Mouse (Mus musculus) lung, embryonic 14.5 days (tissue): ENCODE data around the gene Arhgef28. TPM values are rescaled to one million over a fixed set of nuclear protein-coding genes. Genes with fewer than 3 reads are reported as not detected.

Experiments
- ATAC-seq: fragments of 200-750 bp; cut with Nextera tagmentation; 2 replicates; pipeline ENCODE4 v1.8.0; 2017; ENCODE audit warnings: mild to moderate bottlenecking, moderate TSS enrichment, moderate library complexity; ENCODE audit not compliant: insufficient read depth
- DNase-seq: peaks from one replicate; pipeline ENCODE4 v3.0.0-alpha.2; 2015
- H3K27ac ChIP-seq: fragments of 300-500 bp; sonication (generic); 2 replicates; pipeline ENCODE4 v1.5.1; 2014; ENCODE audit warnings: low read depth, mild to moderate bottlenecking, moderate library complexity
- H3K27me3 ChIP-seq: fragments of 300-500 bp; sonication (generic); 2 replicates; pipeline ENCODE4 v1.6.1; 2014; ENCODE audit warnings: low read length, control low read depth; ENCODE audit not compliant: insufficient read depth
- H3K36me3 ChIP-seq: fragments of 300-500 bp; sonication (generic); 2 replicates; pipeline ENCODE4 v1.6.1; 2014; ENCODE audit warnings: control low read depth; ENCODE audit not compliant: insufficient read depth
- H3K4me1 ChIP-seq: fragments of 300-500 bp; sonication (generic); 2 replicates; pipeline ENCODE4 v1.6.1; 2014; ENCODE audit warnings: antibody characterized with exemption, control low read depth; ENCODE audit not compliant: insufficient read depth
- H3K4me2 ChIP-seq: fragments of 300-500 bp; sonication (generic); 2 replicates; pipeline ENCODE4 v1.6.1; 2014; ENCODE audit warnings: mild to moderate bottlenecking
- H3K4me3 ChIP-seq: fragments of 300-500 bp; sonication (generic); 2 replicates; pipeline ENCODE4 v1.5.1; 2014; ENCODE audit warnings: low read depth, low read length
- H3K9ac ChIP-seq: fragments of 300-500 bp; sonication (generic); 2 replicates; pipeline ENCODE4 v1.6.1; 2014
- H3K9me3 ChIP-seq: fragments of 300-500 bp; sonication (generic); 2 replicates; pipeline ENCODE4 v1.6.1; 2016; ENCODE audit warnings: low read depth, low read length, control low read depth
- CTCF ChIP-seq: IDR thresholded peaks from 2 replicates; pipeline ENCODE4 v1.5.1; 2016; ENCODE audit warnings: antibody characterized with exemption, low read depth
- WGBS: fragments of 180-500 bp; shearing (Covaris S2); extraction: QIAGEN DNeasy Blood & Tissue Kit; methylation state at CpG from one replicate; pipeline ENCODE4 v1.1.7; 2014; 5-methylcytosine and 5-hydroxymethylcytosine counted together
- polyA plus RNA-seq: library from polyadenylated mRNA; unstranded; fragments of >200 nt; fragmentation: Nextera tagmentation; extraction: Ambion mirVana; gene quantifications from 2 replicates; pipeline ENCODE4 v1.2.1, GENCODE M21; 2014

Arhgef28 gene
- polyA plus RNA-seq, 1 experiment from 2014 or later = 15.0 TPM

GRCm38 (mm10) chr13:98206546-98206870 lies 269 bp upstream of the Arhgef28 start:
- WGBS = 3% methylated on average over 13 of the region's 13 CpGs
- H3K9ac ChIP-seq = peak overlapping the region; percentile 51
- no peak for DNase-seq
- peak overlapping the region; percentile 52 for H3K27ac ChIP-seq
- ATAC-seq = no peak
- no peaks in the 10 kb centered on the region; the same call in 1 of the 2 replicates for H3K4me1 ChIP-seq
- peak overlapping the region; percentile 54 for H3K4me3 ChIP-seq
- TF ChIP-seq CTCF = no peak
- H3K27me3 ChIP-seq = 0 out of 2 replicates have a peak, but pooled peaks cover 2% of the 10 kb centered on the region
- no peaks in the 10 kb centered on the region for H3K9me3 ChIP-seq
- H3K36me3 ChIP-seq = no peaks in the 10 kb centered on the region
- peak overlapping the region; percentile 98 for H3K4me2 ChIP-seq

GRCm38 (mm10) chr13:98205111-98205510 lies 1.1 kb downstream of the Arhgef28 start:
- H3K4me1 ChIP-seq = no peaks in the 10 kb centered on the region; the same call in 1 of the 2 replicates
- WGBS = 15% methylated on average over 8 of the region's 8 CpGs
- 0 out of 2 replicates have a peak, but pooled peaks cover 2% of the 10 kb centered on the region for H3K27me3 ChIP-seq
- H3K36me3 ChIP-seq = no peaks in the 10 kb centered on the region
- H3K9me3 ChIP-seq = no peaks in the 10 kb centered on the region
- H3K4me2 ChIP-seq = peak overlapping the region; percentile 98
- ATAC-seq = peak; percentile 64; the same call in 1 of the 2 replicates
- no peak for TF ChIP-seq CTCF
- H3K27ac ChIP-seq = peak overlapping the region; percentile 52
- H3K4me3 ChIP-seq = peak overlapping the region; percentile 54
- DNase-seq = peak; percentile 24
- no peak overlapping the region for H3K9ac ChIP-seq

GRCm38 (mm10) chr13:98204371-98204770 lies 1.9 kb downstream of the Arhgef28 start:
- TF ChIP-seq CTCF = no peak
- no peak for DNase-seq
- H3K4me2 ChIP-seq = peak overlapping the region; percentile 98

GRCm38 (mm10) chr13:98201436-98201835 lies 4.8 kb downstream of the Arhgef28 start:
- Histone ChIP-seq H3K9ac (no peak overlapping the region), H3K4me3 (no peak overlapping the region), H3K27ac (no peak overlapping the region), H3K4me2 (no peak overlapping the region), H3K4me1 (no peaks in the 10 kb centered on the region; the same call in 1 of the 2 replicates), H3K36me3 (no peaks in the 10 kb centered on the region), H3K27me3 (0 out of 2 replicates have a peak, but pooled peaks cover 2% of the 10 kb centered on the region), H3K9me3 (no peaks in the 10 kb centered on the region)
- 43% methylated on average over 9 of the region's 9 CpGs for WGBS
- TF ChIP-seq CTCF = no peak
- DNase-seq (no peak), ATAC-seq (no peak)

More at GRCm38 (mm10) chr13:98204371-98204770, 1.9 kb downstream of the Arhgef28 start:
- H3K9me3 ChIP-seq = no peaks in the 10 kb centered on the region
- no peak overlapping the region for H3K9ac ChIP-seq
- ATAC-seq = no peak
- 0 out of 2 replicates have a peak, but pooled peaks cover 2% of the 10 kb centered on the region for H3K27me3 ChIP-seq
- no peaks in the 10 kb centered on the region for H3K36me3 ChIP-seq
- peak overlapping the region; percentile 54 for H3K4me3 ChIP-seq
- no peak overlapping the region for H3K27ac ChIP-seq
- WGBS = 67% methylated on average over 8 of the region's 8 CpGs
- no peaks in the 10 kb centered on the region; the same call in 1 of the 2 replicates for H3K4me1 ChIP-seq

- H3K4me3 ChIP-seq = no peak overlapping the region
- ATAC-seq = no peak
- H3K27ac ChIP-seq = no peak overlapping the region; the same call in 1 of the 2 replicates
- no peak overlapping the region for H3K9ac ChIP-seq
- no peaks in the 10 kb centered on the region for H3K27me3 ChIP-seq
- H3K9me3 ChIP-seq = no peaks in the 10 kb centered on the region
- H3K36me3 ChIP-seq = no peaks in the 10 kb centered on the region
- WGBS = 55% methylated on average over 10 of the region's 10 CpGs
- no peak for TF ChIP-seq CTCF
- no peaks in the 10 kb centered on the region for H3K4me1 ChIP-seq
- DNase-seq = peak; percentile 31
- H3K4me2 ChIP-seq = no peak overlapping the region
Observed at GRCm38 (mm10) chr13:98192596-98192995, 13.6 kb downstream of the Arhgef28 start.

GRCm38 (mm10) chr13:98188500-98188899 lies 17.7 kb downstream of the Arhgef28 start:
- Histone ChIP-seq H3K4me2 (no peak overlapping the region), H3K9ac (no peak overlapping the region), H3K4me1 (no peaks in the 10 kb centered on the region), H3K4me3 (no peak overlapping the region), H3K27me3 (no peaks in the 10 kb centered on the region), H3K36me3 (no peaks in the 10 kb centered on the region), H3K27ac (no peak overlapping the region), H3K9me3 (no peaks in the 10 kb centered on the region)
- WGBS = 100% methylated on average over 2 of the region's 2 CpGs
- TF ChIP-seq CTCF = no peak
- no peak for DNase-seq
- ATAC-seq = no peak

- Histone ChIP-seq H3K4me1 (no peaks in the 10 kb centered on the region), H3K36me3 (no peaks in the 10 kb centered on the region), H3K4me2 (no peak overlapping the region), H3K4me3 (no peak overlapping the region), H3K27me3 (no peaks in the 10 kb centered on the region), H3K9me3 (no peaks in the 10 kb centered on the region), H3K27ac (no peak overlapping the region), H3K9ac (no peak overlapping the region)
- DNase-seq (no peak), ATAC-seq (no peak)
- WGBS = 90% methylated on average over 1 of the region's 1 CpGs
- TF ChIP-seq CTCF = no peak
Observed at GRCm38 (mm10) chr13:98187904-98188303, 18.3 kb downstream of the Arhgef28 start.
